Mouse (Mus musculus): Measurements from ENCODE around the gene Lrp2.

DNA sequence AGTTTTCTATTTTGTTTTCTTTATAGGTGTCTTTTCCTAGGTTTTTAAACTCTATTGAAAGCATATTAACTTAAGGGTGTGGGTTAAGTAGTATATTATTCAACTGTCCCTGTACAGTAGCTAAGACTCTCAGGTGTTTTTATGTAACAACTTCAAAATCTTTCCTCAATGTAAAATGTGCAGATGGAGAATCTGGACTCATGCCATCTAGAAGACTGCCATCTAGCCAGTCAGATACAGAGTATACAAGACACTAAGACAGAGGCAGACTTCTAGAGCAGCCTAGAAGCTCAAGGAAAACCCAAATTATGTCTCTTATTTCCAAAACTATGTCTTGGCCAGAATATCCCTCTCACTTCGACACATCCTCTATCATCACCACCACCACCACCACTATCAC, 159.8 kb downstream of the Lrp2 start:
- TF ChIP-seq HCFC1 (IDR thresholded peaks at IDR 0.05; ENCODE audit: borderline replicate concordance, insufficient read depth, low read length) (no peak), CHD2 (IDR thresholded peaks at IDR 0.05; ENCODE audit: low read depth, low read length) (no peak), ZNF384 (IDR thresholded peaks at IDR 0.05; ENCODE audit: low read depth, low read length) (no peak), ZC3H11A (IDR thresholded peaks at IDR 0.05; ENCODE audit: borderline replicate concordance, low read depth, low read length) (no peak), MAFK (IDR thresholded peaks at IDR 0.05; ENCODE audit: insufficient read depth, low read depth, low read length) (no peak)
